ENCODE assay signal across 35 mouse cellular contexts in genomic region chr15:77381481-77381880, GRCm38 (mm10). TPM values are rescaled to one million over a fixed set of nuclear protein-coding genes. Genes with fewer than 3 reads are reported as not detected.
"Had no signal": no experiment of that assay in that cellular context is flagged by ENCODE, and none has a peak within 500 bp of the region (broad histone marks: within the 10 kb centered on the region; RNA-seq: fewer than 3 reads in every experiment).

No protein-coding gene starts in this region.

- H3K4me2 ChIP-seq: embryonic facial prominence, embryonic 12.5 days; embryonic facial prominence, embryonic 13.5 days; embryonic facial prominence, embryonic 15.5 days; forebrain, embryonic 12.5 days; forebrain, embryonic 13.5 days; forebrain, embryonic 15.5 days had no signal

- H3K4me1 ChIP-seq: embryonic facial prominence, embryonic 12.5 days; embryonic facial prominence, embryonic 13.5 days; embryonic facial prominence, embryonic 15.5 days; forebrain, embryonic 10.5 days; forebrain, embryonic 12.5 days; forebrain, embryonic 13.5 days; forebrain, embryonic 15.5 days had no signal

- H3K27me3 ChIP-seq: embryonic facial prominence, embryonic 12.5 days; embryonic facial prominence, embryonic 13.5 days; embryonic facial prominence, embryonic 15.5 days; forebrain, embryonic 12.5 days; forebrain, embryonic 13.5 days; forebrain, embryonic 15.5 days had no signal

- H3K9ac ChIP-seq: embryonic facial prominence, embryonic 12.5 days; embryonic facial prominence, embryonic 13.5 days; embryonic facial prominence, embryonic 15.5 days; forebrain, embryonic 12.5 days; forebrain, embryonic 13.5 days; forebrain, embryonic 15.5 days; forebrain, postnatal 0 days had no signal

- H3K27ac ChIP-seq: embryonic facial prominence, embryonic 10.5 days; embryonic facial prominence, embryonic 12.5 days; embryonic facial prominence, embryonic 13.5 days; embryonic facial prominence, embryonic 15.5 days; forebrain, embryonic 10.5 days; forebrain, embryonic 12.5 days; forebrain, embryonic 13.5 days; forebrain, embryonic 15.5 days; gastrocnemius, adult 2 months; heart, adult 2 months had no signal

- H3K9me3 ChIP-seq: embryonic facial prominence, embryonic 10.5 days; embryonic facial prominence, embryonic 12.5 days; embryonic facial prominence, embryonic 13.5 days; embryonic facial prominence, embryonic 15.5 days; forebrain, embryonic 10.5 days; forebrain, embryonic 12.5 days; forebrain, embryonic 13.5 days; forebrain, embryonic 15.5 days had no signal

- H3K36me3 ChIP-seq: embryonic facial prominence, embryonic 10.5 days; embryonic facial prominence, embryonic 12.5 days; embryonic facial prominence, embryonic 13.5 days; embryonic facial prominence, embryonic 15.5 days; forebrain, embryonic 10.5 days; forebrain, embryonic 12.5 days; forebrain, embryonic 15.5 days had no signal

- DNase-seq: cerebellum, adult 2 months; cerebellum, adult 8-10 months; cerebellum, adult 9-10 months; cerebellum, adult 9-11 months; cerebellum, postnatal 10 days; cerebellum, postnatal 14 days; cerebellum, postnatal 25 days; cerebellum, postnatal 36 days; embryo, embryonic 11 days; forebrain, postnatal 0 days; gastrocnemius, adult 2 months; gastrocnemius, postnatal 10 days; gastrocnemius, postnatal 14 days; gastrocnemius, postnatal 25 days; gastrocnemius, postnatal 36 days; heart, adult 11 months; heart, adult 18-20 months; heart, adult 2 months had no signal

- H3K4me3 ChIP-seq: embryonic facial prominence, embryonic 10.5 days; embryonic facial prominence, embryonic 12.5 days; embryonic facial prominence, embryonic 13.5 days; embryonic facial prominence, embryonic 15.5 days; erythroblast, embryonic 14.5 days; forebrain, embryonic 10.5 days; forebrain, embryonic 12.5 days; forebrain, embryonic 13.5 days; forebrain, embryonic 15.5 days; gastrocnemius, adult 2 months; heart, adult 2 months had no signal

- ATAC-seq: forebrain, embryonic 13.5 days; forebrain, embryonic 14.5 days; forebrain, embryonic 15.5 days; forebrain, embryonic 16.5 days; forebrain, postnatal 0 days had no signal

RNA-seq across cellular contexts. Expression of gene Apol7a, which starts 17.4 kb away (rescaled TPM):
- total RNA-seq: common myeloid progenitor, adult 5-6 weeks; forebrain, postnatal 0 days; granulocyte monocyte progenitor cell, adult 5-6 weeks had no signal
- polyA plus RNA-seq: embryonic facial prominence, embryonic 10.5 days; embryonic facial prominence, embryonic 11.5 days; embryonic facial prominence, embryonic 12.5 days; embryonic facial prominence, embryonic 13.5 days; erythroblast, embryonic 14.5 days; forebrain, embryonic 10.5 days; forebrain, embryonic 11.5 days; forebrain, embryonic 12.5 days; forebrain, embryonic 13.5 days; forebrain, embryonic 14.5 days; forebrain, embryonic 15.5 days; forebrain, embryonic 16.5 days; forebrain, postnatal 0 days had no signal

RNA-seq across cellular contexts. Expression of gene Apol9a, which starts 29.5 kb away (rescaled TPM):
- total RNA-seq: common myeloid progenitor, adult 5-6 weeks; gastrocnemius, adult 18-20 months; gastrocnemius, adult 2 months; gastrocnemius, postnatal 10 days; gastrocnemius, postnatal 14 days; gastrocnemius, postnatal 25 days; gastrocnemius, postnatal 4 days; granulocyte monocyte progenitor cell, adult 5-6 weeks had no signal
- polyA plus RNA-seq: embryonic facial prominence, embryonic 10.5 days; embryonic facial prominence, embryonic 11.5 days; embryonic facial prominence, embryonic 12.5 days; embryonic facial prominence, embryonic 13.5 days; erythroblast, embryonic 14.5 days; forebrain, embryonic 10.5 days; forebrain, embryonic 11.5 days; forebrain, embryonic 12.5 days; forebrain, embryonic 13.5 days; forebrain, embryonic 14.5 days had no signal
